Mouse (Mus musculus): ENCODE data around the gene Xrcc1.

The Xrcc1 gene

DNA sequence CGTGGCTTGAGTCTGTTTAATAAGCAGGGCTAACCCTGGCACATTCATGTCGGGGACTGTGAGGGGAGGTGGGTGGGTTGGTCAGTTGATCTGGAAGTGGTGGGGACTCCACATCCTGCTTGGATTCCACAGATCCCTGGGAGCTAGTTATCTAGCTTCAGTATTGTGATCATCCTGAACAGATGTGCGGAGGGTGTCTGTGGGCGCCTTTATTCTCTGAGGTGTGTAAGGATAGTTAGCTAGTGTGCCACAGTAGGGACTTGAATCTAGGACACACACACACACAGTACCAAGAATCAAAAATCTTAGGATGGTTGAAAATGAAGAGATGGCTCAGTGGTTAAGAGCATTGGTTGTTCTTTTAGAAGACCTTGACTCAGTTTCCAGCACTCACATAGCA is 22.4 kb downstream of the Xrcc1 start:
- DNase-seq: no peak

DNA sequence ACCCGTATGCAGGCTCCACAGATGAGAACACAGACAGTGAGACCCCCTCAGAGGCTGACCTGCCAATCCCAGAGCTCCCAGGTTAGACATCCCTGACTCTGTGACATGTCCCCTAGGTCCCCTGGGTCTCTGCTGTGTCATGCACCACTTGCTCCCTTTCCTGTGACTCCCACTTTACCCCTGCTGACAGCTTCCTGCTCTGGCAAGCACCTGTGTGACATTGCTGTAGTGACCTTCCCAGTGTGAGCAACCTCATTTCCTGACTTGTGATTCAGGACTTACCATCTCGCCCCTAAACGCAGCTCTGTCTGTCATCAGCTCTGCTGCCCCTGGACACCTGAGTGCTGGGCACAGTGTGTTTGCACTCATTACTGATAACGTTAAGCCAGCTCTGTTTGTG is 25.0 kb downstream of the Xrcc1 start:
- DNase-seq: no peak

DNA sequence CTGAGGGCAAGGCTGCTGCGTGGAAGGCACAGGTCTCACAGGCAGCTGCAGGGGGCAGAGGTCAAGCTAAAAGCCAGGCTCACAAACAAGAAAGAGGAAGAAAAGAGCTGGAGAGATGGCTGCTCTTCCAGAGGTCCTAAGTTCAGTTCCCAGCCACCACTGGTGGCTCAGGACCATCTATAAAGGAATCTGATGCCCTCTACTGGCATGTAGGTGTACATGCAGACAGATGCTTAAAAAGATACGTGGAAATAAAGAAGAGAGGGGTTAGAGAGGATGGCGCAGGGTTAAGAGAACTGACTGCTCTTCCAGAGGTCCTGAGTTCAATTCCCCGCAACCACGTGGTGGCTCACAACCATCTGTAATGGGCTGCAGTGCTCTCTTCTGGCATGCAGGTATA is 26.4 kb downstream of the Xrcc1 start:
- no peak for DNase-seq

- DNase-seq: no peak
Observed at GRCm38 (mm10) chr7:24574224-24574796, 28.2 kb downstream of the Xrcc1 start.

- no peak for DNase-seq
Observed at GRCm38 (mm10) chr7:24577811-24578210, 31.7 kb downstream of the Xrcc1 start.

GRCm38 (mm10) chr7:24584876-24585275 is 38.8 kb downstream of the Xrcc1 start:
- DNase-seq: no peak

DNA sequence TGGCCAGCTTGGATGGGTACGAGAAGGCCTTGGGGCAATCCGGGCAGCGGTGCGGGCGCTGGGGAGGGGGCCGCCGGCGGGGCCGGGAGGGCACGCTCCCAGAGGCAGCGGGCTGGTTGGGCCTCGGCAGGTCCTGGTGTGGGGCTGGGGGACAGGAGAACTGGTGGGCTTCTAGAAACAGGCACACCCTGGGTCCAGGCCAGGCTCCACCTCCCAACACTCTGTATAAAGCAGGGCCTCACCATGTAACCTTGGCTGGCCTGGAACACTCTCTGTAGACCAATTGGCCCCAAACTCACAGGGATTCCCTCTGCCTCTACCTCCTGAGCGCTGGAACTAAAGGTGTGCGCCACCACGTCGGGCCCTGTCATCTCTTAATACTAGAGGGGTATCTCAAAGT is 39.9 kb downstream of the Xrcc1 start:
- no peak for DNase-seq

- no peak for DNase-seq
Observed at GRCm38 (mm10) chr7:24586828-24587227, 40.7 kb downstream of the Xrcc1 start.

- no peak for DNase-seq
Observed at GRCm38 (mm10) chr7:24587330-24588105, 41.4 kb downstream of the Xrcc1 start, which contains the start of the genes Ethe1 and Zfp575. Ethe1 (plus strand) TSS chr7:24587543. Zfp575 (minus strand) TSS chr7:24587641.

GRCm38 (mm10) chr7:24588336-24588735 is 42.2 kb downstream of the Xrcc1 start:
- no peak for DNase-seq

GRCm38 (mm10) chr7:24591735-24592134 is 45.6 kb downstream of the Xrcc1 start:
- DNase-seq: no peak

GRCm38 (mm10) chr7:24592163-24592562 is 46.1 kb downstream of the Xrcc1 start:
- DNase-seq: no peak

GRCm38 (mm10) chr7:24592781-24593180 is 46.7 kb downstream of the Xrcc1 start:
- DNase-seq: no peak

GRCm38 (mm10) chr7:24593621-24594308 is 47.7 kb downstream of the Xrcc1 start:
- DNase-seq: peak; percentile 69

GRCm38 (mm10) chr7:24594309-24594803 is 48.3 kb downstream of the Xrcc1 start:
- DNase-seq: no peak

GRCm38 (mm10) chr7:24595464-24595863 is 49.4 kb downstream of the Xrcc1 start:
- DNase-seq: no peak

DNA sequence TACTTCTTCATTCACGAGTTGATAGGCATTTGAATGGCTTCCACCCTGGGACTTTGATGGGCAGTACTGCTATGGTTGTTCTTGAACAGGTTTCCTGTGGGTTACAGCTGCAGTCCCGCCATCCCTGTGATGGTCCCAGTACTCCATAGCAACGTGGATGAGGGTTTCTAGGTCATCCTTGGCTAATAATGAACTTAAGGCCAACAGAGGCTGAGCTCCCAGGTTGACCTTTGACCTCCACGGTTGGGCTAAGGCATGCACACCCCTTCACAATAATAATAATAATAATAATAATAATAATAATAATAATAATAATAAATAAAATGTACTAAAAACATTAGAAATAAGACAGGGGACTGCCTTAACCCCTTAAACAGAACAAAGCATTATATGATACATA is 52.0 kb downstream of the Xrcc1 start:
- no peak for DNase-seq

DNA sequence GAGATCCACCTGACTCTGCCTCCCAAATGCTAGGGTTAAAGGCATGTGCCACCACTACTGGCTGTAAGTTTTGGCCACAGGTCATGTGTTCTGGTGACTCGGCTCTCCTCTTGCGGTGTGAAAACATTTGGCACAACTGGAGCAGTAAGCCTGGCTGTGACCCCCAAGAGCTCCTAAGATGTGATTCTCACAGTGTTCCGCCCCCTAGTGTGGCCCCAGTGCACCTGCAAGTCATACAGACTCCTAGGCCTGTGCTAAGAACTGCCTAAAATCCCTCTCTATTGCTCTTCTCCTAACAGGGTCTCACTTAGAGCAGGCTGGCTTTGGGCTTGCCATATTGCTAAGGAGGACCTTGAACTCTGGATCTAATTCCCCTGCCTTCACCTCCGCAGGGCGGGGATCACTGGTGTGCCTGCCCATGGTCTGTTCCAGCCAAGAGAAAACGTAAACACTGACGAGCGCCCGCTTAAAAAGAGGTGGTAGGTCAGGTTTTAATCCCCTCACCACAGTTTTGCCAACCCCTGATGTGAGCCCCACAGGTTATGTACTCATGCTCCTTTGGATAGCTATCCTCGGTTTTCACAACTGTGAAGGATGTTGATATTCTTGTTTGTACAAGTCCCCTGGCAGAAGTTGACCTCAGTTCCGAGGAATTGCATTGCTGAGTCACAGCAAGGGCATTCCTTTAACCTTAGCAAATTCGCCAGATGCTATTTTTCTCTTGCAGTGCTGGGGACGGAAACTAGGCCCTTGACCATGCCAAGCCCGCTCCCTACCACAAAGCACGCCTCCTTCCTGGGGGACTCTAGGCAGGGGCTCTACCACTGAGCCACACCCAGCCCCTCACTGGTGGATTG is 53.4 kb downstream of the Xrcc1 start:
- DNase-seq: peak; percentile 15

GRCm38 (mm10) chr7:24600941-24601597 is 55.0 kb downstream of the Xrcc1 start:
- peak; percentile 95 for DNase-seq

GRCm38 (mm10) chr7:24605561-24605960 is 59.5 kb downstream of the Xrcc1 start:
- DNase-seq: no peak

DNA sequence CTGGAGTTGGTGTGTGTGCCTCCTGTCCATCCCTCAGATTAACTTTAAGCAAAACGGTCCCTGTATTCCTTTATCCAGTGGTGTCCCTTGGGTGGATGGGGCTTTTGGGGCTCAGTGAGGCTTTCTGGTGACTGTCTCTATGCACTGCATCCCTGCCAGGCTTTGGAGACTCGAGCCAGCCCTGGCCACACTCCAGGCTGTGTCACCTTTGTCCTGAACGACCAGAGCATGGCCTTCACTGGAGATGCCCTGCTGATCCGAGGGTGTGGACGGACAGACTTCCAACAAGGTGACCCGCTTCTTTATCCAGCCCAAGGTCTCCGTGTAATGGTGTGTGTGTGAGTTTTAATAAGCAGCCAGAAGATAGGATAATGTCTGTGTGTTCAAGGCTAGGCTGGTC is 60.0 kb downstream of the Xrcc1 start:
- DNase-seq: no peak

- peak; percentile 42 for DNase-seq
Observed at GRCm38 (mm10) chr7:24608017-24608416, 61.9 kb downstream of the Xrcc1 start.

All from cerebellum, adult 9-10 months (tissue).